Mouse (Mus musculus) olfactory bulb, adult 2 months (tissue): ENCODE measurements around the gene Gm20532. TPM values are rescaled to one million over a fixed set of nuclear protein-coding genes. Genes with fewer than 3 reads are reported as not detected.
"Not testable (repeated sequence)": the region's sequence is repeated elsewhere in the genome, so short reads cannot be mapped to it uniquely, and the experiment has no call there.

Experiments used
- H3K27ac ChIP-seq: fragments of 200-500 bp; 2 replicates; pipeline ENCODE4 v1.5.1; 2012; ENCODE audit warnings: low read depth, low read length; ENCODE audit not compliant: insufficient read depth
- H3K4me1 ChIP-seq: fragments of 200-500 bp; 2 replicates; pipeline ENCODE4 v1.6.1; 2012; ENCODE audit warnings: low read length; ENCODE audit not compliant: control insufficient read depth, insufficient read depth
- H3K4me3 ChIP-seq: fragments of 200-500 bp; 2 replicates; pipeline ENCODE4 v1.5.1; 2012; ENCODE audit warnings: mild to moderate bottlenecking, low read depth, low read length, moderate library complexity; ENCODE audit not compliant: insufficient read depth
- CTCF ChIP-seq: fragments of 200-500 bp; IDR thresholded peaks from 2 replicates; pipeline ENCODE4 v1.5.1; 2012; ENCODE audit warnings: low read depth, mild to moderate bottlenecking, low read length, moderate library complexity; ENCODE audit not compliant: insufficient read depth
- POLR2A ChIP-seq: fragments of 200-500 bp; IDR thresholded peaks from 2 replicates; pipeline ENCODE4 v1.6.1; 2012; ENCODE audit warnings: mild to moderate bottlenecking, low read depth, low read length, moderate library complexity; ENCODE audit not compliant: insufficient read depth
- WGBS: fragments of 180-500 bp; shearing (Covaris S2); methylation state at CpG from one replicate; pipeline ENCODE4 v1.1.7; 2018; 5-methylcytosine and 5-hydroxymethylcytosine counted together
- polyA plus RNA-seq: library from polyadenylated mRNA; stranded (reverse); fragments of >200 nt; gene quantifications from 2 replicates; pipeline ENCODE4 v1.2.4, GENCODE M21; 2012; ENCODE audit warnings: low replicate concordance; ENCODE audit not compliant: missing spikeins, insufficient read depth, insufficient read length

Gene Gm20532
- polyA plus RNA-seq, 1 experiment, result not detected

DNA sequence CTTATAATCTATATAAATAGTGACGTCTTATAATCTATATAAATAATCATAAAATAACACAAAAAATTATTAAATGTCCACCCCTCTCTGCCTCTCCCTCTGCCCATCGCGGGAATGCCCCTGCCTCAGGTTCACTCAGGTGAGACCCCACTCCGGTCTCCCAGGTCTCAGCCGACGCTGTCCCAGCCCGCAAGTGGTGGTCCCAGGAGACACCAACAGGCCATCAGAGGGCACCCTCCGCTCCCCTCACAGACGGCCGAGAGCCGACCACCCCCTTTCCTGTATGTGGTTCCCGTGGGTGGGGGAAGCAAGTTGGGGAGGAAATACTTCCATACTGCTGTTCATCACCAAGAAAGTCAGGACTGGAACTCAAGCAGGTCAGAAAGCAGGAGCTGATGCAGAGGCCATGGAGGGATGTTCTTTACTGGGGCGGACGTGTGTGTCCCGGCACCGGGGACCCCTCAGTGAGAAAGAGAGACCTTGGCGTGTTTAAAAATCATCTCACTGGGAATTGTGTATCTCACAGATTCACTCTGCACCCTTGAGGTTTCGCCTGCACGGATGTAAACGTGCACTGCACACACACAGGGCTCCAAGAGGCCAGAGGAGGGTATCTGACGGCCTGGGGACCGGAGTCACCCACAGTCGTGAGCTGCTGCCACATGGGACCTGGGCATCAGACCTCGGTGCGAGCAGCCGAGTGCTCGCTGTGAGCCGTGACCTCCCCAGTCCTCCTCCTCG lies 75.5 kb downstream of the Gm20532 start:
- peak overlapping the region; percentile 32; the same call in 1 of the 2 replicates for H3K4me3 ChIP-seq
- no peak overlapping the region for H3K27ac ChIP-seq
- peaks cover 11% of the 10 kb centered on the region for H3K4me1 ChIP-seq
- WGBS, result 43% methylated on average over 29 of the region's 29 CpGs
- TF ChIP-seq POLR2A, result no peak
- no peak for TF ChIP-seq CTCF

- 81% methylated on average over 13 of the region's 13 CpGs for WGBS
- no peak overlapping the region for H3K4me3 ChIP-seq
These were observed 76.1 kb downstream of the Gm20532 start for GRCm38 (mm10) chr2:26662509-26662882.

DNA sequence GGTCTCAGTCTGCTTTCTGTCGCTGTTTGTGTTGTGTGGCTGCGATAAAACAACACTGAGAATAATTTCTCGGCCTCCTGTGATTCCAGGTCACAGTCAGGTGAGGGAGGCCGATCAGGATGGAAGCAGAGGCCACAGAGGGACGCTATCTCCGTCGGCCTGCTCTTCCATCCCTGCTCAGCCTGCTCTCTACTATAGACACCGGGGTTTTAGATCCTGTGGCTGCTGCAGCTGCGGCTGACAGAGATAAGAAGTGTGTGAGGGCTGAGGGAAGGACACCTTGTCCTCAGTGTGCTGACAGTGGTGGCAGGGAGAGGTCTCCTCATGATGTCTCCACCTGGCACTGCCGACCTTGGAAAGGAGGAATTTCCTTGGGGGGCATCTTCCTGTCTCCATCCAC lies 76.7 kb downstream of the Gm20532 start:
- TF ChIP-seq POLR2A (no peak), CTCF (no peak)
- Histone ChIP-seq H3K27ac (no peak overlapping the region), H3K4me1 (peaks cover 11% of the 10 kb centered on the region), H3K4me3 (no peak overlapping the region)
- 85% methylated on average over 10 of the region's 10 CpGs for WGBS

More at GRCm38 (mm10) chr2:26662509-26662882, 76.1 kb downstream of the Gm20532 start:
- H3K4me1 ChIP-seq, result peaks cover 11% of the 10 kb centered on the region
- no peak overlapping the region for H3K27ac ChIP-seq
- no peak for TF ChIP-seq CTCF
- TF ChIP-seq POLR2A, result no peak

DNA sequence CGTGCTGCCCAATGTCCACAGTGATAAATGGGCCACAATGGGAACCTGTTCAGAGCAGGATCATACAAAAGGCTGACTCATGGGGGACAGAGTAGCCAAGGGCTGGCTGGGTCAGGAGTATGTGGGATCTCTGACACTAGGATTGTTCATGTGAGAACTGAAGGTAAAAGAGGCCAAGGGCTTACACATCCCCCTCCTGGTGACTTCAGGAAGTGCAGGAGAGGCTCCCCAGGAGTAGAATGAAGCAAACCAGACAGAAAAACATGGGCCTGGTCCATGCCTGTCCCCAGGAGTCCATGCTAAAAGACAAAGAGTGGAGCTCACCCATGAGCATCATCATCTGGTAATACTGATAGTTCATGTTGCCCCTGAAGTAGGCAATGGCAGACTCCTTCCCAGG lies 77.1 kb downstream of the Gm20532 start:
- 82% methylated on average over 1 of the region's 1 CpGs for WGBS
- peaks cover 11% of the 10 kb centered on the region for H3K4me1 ChIP-seq
- H3K4me3 ChIP-seq, H3K27ac ChIP-seq: not testable (repeated sequence)

- Histone ChIP-seq H3K4me1 (no peaks in the 10 kb centered on the region), H3K4me3 (no peak overlapping the region), H3K27ac (no peak overlapping the region)
- TF ChIP-seq POLR2A (no peak), CTCF (no peak)
These were observed 82.3 kb downstream of the Gm20532 start for GRCm38 (mm10) chr2:26668746-26669145.

- H3K27ac ChIP-seq, result no peak within 1 kb of the TSS
- no peak within 1 kb of the TSS for H3K4me3 ChIP-seq
- H3K4me1 ChIP-seq, result no peaks in the 10 kb centered on the region
- TF ChIP-seq CTCF, result no peak
- TF ChIP-seq POLR2A, result no peak
- 95% methylated on average over 3 of the region's 3 CpGs for WGBS
These were observed 84.7 kb downstream of the Gm20532 start, which contains the start of gene Lcn4 for GRCm38 (mm10) chr2:26671182-26671581. Gene Lcn4 (minus strand): TSS chr2:26671282.

Other genes starting within 250 kb of the Gm20532 start
- not detected in 2 replicates for gene Dnlz, start 234.5 kb upstream of the Gm20532 start, polyA plus RNA-seq
- not detected in 2 replicates for gene Card9, start 225.7 kb upstream of the Gm20532 start, polyA plus RNA-seq
- not detected in 2 replicates for gene Snapc4, start 206.0 kb upstream of the Gm20532 start, polyA plus RNA-seq
- gene Entr1, start 197.3 kb upstream of the Gm20532 start, polyA plus RNA-seq, result not detected in 2 replicates
- gene Pmpca, start 197.3 kb upstream of the Gm20532 start, polyA plus RNA-seq, result 415 TPM in 1 of 2 replicates, not detected in the other
- not detected in 2 replicates for gene Inpp5e, start 177.4 kb upstream of the Gm20532 start, polyA plus RNA-seq
- gene Sec16a, start 141.4 kb upstream of the Gm20532 start, polyA plus RNA-seq, result 122 TPM in 1 of 2 replicates, not detected in the other
- gene Notch1, start 70.0 kb upstream of the Gm20532 start, polyA plus RNA-seq, result 48.1 TPM in 1 of 2 replicates, not detected in the other
- gene Egfl7, start 6.6 kb upstream of the Gm20532 start, polyA plus RNA-seq, result not detected in 2 replicates
- gene Agpat2, start 17.8 kb downstream of the Gm20532 start, polyA plus RNA-seq, result not detected in 2 replicates
- gene Fam69b, start 41.8 kb downstream of the Gm20532 start, polyA plus RNA-seq, result not detected in 2 replicates
- not detected in 2 replicates for gene Lcn4, start 84.6 kb downstream of the Gm20532 start, polyA plus RNA-seq